Mouse (Mus musculus): ENCODE results near the gene Tmem25. TPM values are rescaled to one million over a fixed set of nuclear protein-coding genes. Genes with fewer than 3 reads are reported as not detected.

The Tmem25 gene
- polyA plus RNA-seq, 1 experiment from 2014 or later: 36.0 TPM

- under 1% methylated on average over 79 of the region's 82 CpGs for WGBS
- peak; percentile 90 for ATAC-seq (replicated peaks; ENCODE audit: low FRiP score, low read depth)
These were observed 31.7 kb downstream of the Tmem25 start, which contains the start of the genes Arcn1 and Ift46 for GRCm38 (mm10) chr9:44767101-44768028. TSS of gene Arcn1 (minus strand) at chr9:44767845. TSS of gene Ift46 (plus strand) at chr9:44767908.

GRCm38 (mm10) chr9:44760873-44761272, 38.2 kb downstream of the Tmem25 start:
- no peaks in the 10 kb centered on the region for H3K9me3 ChIP-seq (replicated peaks; ENCODE audit: low read length)
- no peak overlapping the region for H3K27ac ChIP-seq
- no peak overlapping the region for H3K4me3 ChIP-seq (replicated peaks; ENCODE audit: low read depth, low read length)
- no peaks in the 10 kb centered on the region for H3K27me3 ChIP-seq (ENCODE audit: insufficient read depth, low read length)
- WGBS: 32% methylated on average over 2 of the region's 2 CpGs
- DNase-seq (ENCODE audit: low spot score): no peak
- TF ChIP-seq CTCF (IDR thresholded peaks at IDR 0.05; ENCODE audit: low read depth): no peak
- no peak for ATAC-seq (replicated peaks; ENCODE audit: low FRiP score, low read depth)
- H3K4me2 ChIP-seq (ENCODE audit: low read length): no peak overlapping the region
- peaks cover 13% of the 10 kb centered on the region for H3K36me3 ChIP-seq (ENCODE audit: insufficient read depth, low read length)
- peaks cover 4% of the 10 kb centered on the region; the same call in 1 of the 2 replicates for H3K4me1 ChIP-seq (replicated peaks; ENCODE audit: insufficient read depth, low read length)
- no peak overlapping the region for H3K9ac ChIP-seq (ENCODE audit: low read depth, low read length)

More at GRCm38 (mm10) chr9:44767101-44768028, 31.7 kb downstream of the Tmem25 start, which contains the start of the genes Arcn1 and Ift46:
- Histone ChIP-seq H3K4me2 (ENCODE audit: low read length) (peak within 1 kb of the TSS; percentile 77), H3K36me3 (ENCODE audit: insufficient read depth, low read length) (no peaks in the 10 kb centered on the region), H3K9ac (ENCODE audit: low read depth, low read length) (peak within 1 kb of the TSS; percentile 99), H3K4me3 (replicated peaks; ENCODE audit: low read depth, low read length) (peak within 1 kb of the TSS; percentile 96), H3K9me3 (replicated peaks; ENCODE audit: low read length) (no peaks in the 10 kb centered on the region), H3K27me3 (ENCODE audit: insufficient read depth, low read length) (no peaks in the 10 kb centered on the region), H3K4me1 (replicated peaks; ENCODE audit: insufficient read depth, low read length) (peaks cover 4% of the 10 kb centered on the region), H3K27ac (peak within 1 kb of the TSS; percentile 99)
- TF ChIP-seq CTCF (IDR thresholded peaks at IDR 0.05; ENCODE audit: low read depth): 0 out of 2 replicates have a peak, but pooled peaks have one; percentile 16
- peak; percentile 93 for DNase-seq (ENCODE audit: low spot score)

- Histone ChIP-seq H3K36me3 (ENCODE audit: insufficient read depth, low read length) (peaks cover 61% of the 10 kb centered on the region), H3K9ac (ENCODE audit: low read depth, low read length) (no peak overlapping the region), H3K4me2 (ENCODE audit: low read length) (no peak overlapping the region), H3K27ac (no peak overlapping the region), H3K4me3 (replicated peaks; ENCODE audit: low read depth, low read length) (no peak overlapping the region), H3K27me3 (ENCODE audit: insufficient read depth, low read length) (no peaks in the 10 kb centered on the region), H3K9me3 (replicated peaks; ENCODE audit: low read length) (no peaks in the 10 kb centered on the region), H3K4me1 (replicated peaks; ENCODE audit: insufficient read depth, low read length) (no peaks in the 10 kb centered on the region)
- peak; percentile 51 for TF ChIP-seq CTCF (IDR thresholded peaks at IDR 0.05; ENCODE audit: low read depth)
- DNase-seq (ENCODE audit: low spot score): no peak
- no peak for ATAC-seq (replicated peaks; ENCODE audit: low FRiP score, low read depth)
- 94% methylated on average over 7 of the region's 7 CpGs for WGBS
These were observed 50.6 kb downstream of the Tmem25 start for GRCm38 (mm10) chr9:44748473-44748872.

DNA sequence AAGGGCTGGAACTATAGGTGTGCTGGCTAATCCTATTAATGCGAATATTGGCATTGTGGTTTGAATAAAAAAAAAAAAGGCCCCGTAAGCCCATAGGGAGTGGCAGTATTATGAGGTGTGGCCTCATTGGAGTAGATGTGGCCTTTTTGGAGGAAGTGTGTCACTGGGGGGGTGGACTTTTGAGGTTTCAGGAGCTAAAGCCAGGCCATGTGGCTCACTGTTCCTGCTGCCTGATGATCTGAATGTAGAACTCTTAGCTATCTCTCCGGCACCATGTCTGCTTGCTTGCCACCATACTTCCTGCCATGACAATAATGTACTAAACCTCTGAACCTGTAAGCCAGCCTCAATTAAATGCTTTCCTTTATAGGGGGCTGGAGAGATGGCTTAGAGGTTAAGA, 51.8 kb downstream of the Tmem25 start:
- Histone ChIP-seq H3K9ac (ENCODE audit: low read depth, low read length) (no peak overlapping the region), H3K9me3 (replicated peaks; ENCODE audit: low read length) (no peaks in the 10 kb centered on the region), H3K36me3 (ENCODE audit: insufficient read depth, low read length) (peaks cover 56% of the 10 kb centered on the region), H3K27ac (no peak overlapping the region), H3K4me3 (replicated peaks; ENCODE audit: low read depth, low read length) (no peak overlapping the region), H3K4me2 (ENCODE audit: low read length) (no peak overlapping the region), H3K27me3 (ENCODE audit: insufficient read depth, low read length) (no peaks in the 10 kb centered on the region), H3K4me1 (replicated peaks; ENCODE audit: insufficient read depth, low read length) (no peaks in the 10 kb centered on the region)
- WGBS: 94% methylated on average over 3 of the region's 3 CpGs
- no peak for ATAC-seq (replicated peaks; ENCODE audit: low FRiP score, low read depth)
- TF ChIP-seq CTCF (IDR thresholded peaks at IDR 0.05; ENCODE audit: low read depth): no peak
- DNase-seq (ENCODE audit: low spot score): no peak

GRCm38 (mm10) chr9:44746666-44747065, 52.4 kb downstream of the Tmem25 start:
- Histone ChIP-seq H3K4me2 (ENCODE audit: low read length) (no peak overlapping the region), H3K27me3 (ENCODE audit: insufficient read depth, low read length) (no peaks in the 10 kb centered on the region), H3K27ac (no peak overlapping the region), H3K4me1 (replicated peaks; ENCODE audit: insufficient read depth, low read length) (no peaks in the 10 kb centered on the region), H3K4me3 (replicated peaks; ENCODE audit: low read depth, low read length) (no peak overlapping the region), H3K9ac (ENCODE audit: low read depth, low read length) (no peak overlapping the region), H3K9me3 (replicated peaks; ENCODE audit: low read length) (no peaks in the 10 kb centered on the region), H3K36me3 (ENCODE audit: insufficient read depth, low read length) (peaks cover 51% of the 10 kb centered on the region)
- WGBS: 53% methylated on average over 3 of the region's 3 CpGs
- DNase-seq (ENCODE audit: low spot score) (peak; percentile 21), ATAC-seq (replicated peaks; ENCODE audit: low FRiP score, low read depth) (no peak)
- TF ChIP-seq CTCF (IDR thresholded peaks at IDR 0.05; ENCODE audit: low read depth): no peak

DNA sequence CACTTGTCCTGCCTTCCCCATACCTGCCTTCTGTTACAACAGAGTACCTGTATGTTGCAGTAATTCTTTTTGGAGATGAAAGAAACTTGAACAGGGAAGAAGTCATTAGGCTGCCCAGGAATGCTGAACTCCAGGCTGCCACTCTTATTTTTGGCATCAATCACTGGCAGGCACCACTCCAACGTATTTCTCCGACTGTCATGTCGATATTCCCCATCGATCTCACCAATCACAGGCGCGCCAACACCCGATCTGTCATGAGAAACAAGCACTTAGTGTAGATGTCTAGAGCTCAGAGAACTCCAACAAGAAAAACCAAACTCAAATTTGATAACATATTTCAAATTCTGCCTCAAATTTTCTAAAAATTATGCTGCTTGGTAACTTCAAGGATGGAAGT, 53.7 kb downstream of the Tmem25 start:
- no peaks in the 10 kb centered on the region for H3K4me1 ChIP-seq (replicated peaks; ENCODE audit: insufficient read depth, low read length)
- no peak overlapping the region for H3K27ac ChIP-seq
- 94% methylated on average over 7 of the region's 7 CpGs for WGBS
- H3K9me3 ChIP-seq (replicated peaks; ENCODE audit: low read length): no peaks in the 10 kb centered on the region
- no peak for TF ChIP-seq CTCF (IDR thresholded peaks at IDR 0.05; ENCODE audit: low read depth)
- ATAC-seq (replicated peaks; ENCODE audit: low FRiP score, low read depth) (no peak), DNase-seq (ENCODE audit: low spot score) (no peak)
- H3K4me3 ChIP-seq (replicated peaks; ENCODE audit: low read depth, low read length): no peak overlapping the region
- H3K9ac ChIP-seq (ENCODE audit: low read depth, low read length): no peak overlapping the region
- H3K36me3 ChIP-seq (ENCODE audit: insufficient read depth, low read length): peaks cover 44% of the 10 kb centered on the region
- no peaks in the 10 kb centered on the region for H3K27me3 ChIP-seq (ENCODE audit: insufficient read depth, low read length)
- no peak overlapping the region for H3K4me2 ChIP-seq (ENCODE audit: low read length)

Other genes with a start within 250 kb of the Tmem25 start
- gene Cxcr5, start 237.4 kb downstream of the Tmem25 start, polyA plus RNA-seq (2015; fragmentation: Nextera tagmentation; extraction: Ambion mirVana): 0.05 TPM in 1 of 2 replicates, not detected in the other
- gene Ddx6, start 194.4 kb downstream of the Tmem25 start, polyA plus RNA-seq (2015; fragmentation: Nextera tagmentation; extraction: Ambion mirVana): 13.8 and 14.9 TPM in 2 replicates
- gene Treh, start 126.1 kb downstream of the Tmem25 start, polyA plus RNA-seq (2015; fragmentation: Nextera tagmentation; extraction: Ambion mirVana): 1.5 and 2.2 TPM in 2 replicates
- gene Phldb1, start 64.1 kb downstream of the Tmem25 start, polyA plus RNA-seq (2015; fragmentation: Nextera tagmentation; extraction: Ambion mirVana): 24.2 and 24.4 TPM in 2 replicates
- gene Arcn1, start 31.5 kb downstream of the Tmem25 start, polyA plus RNA-seq (2015; fragmentation: Nextera tagmentation; extraction: Ambion mirVana): 135 and 149 TPM in 2 replicates
- 98.3 and 109 TPM in 2 replicates for gene Ift46, start 31.4 kb downstream of the Tmem25 start, polyA plus RNA-seq (2015; fragmentation: Nextera tagmentation; extraction: Ambion mirVana)
- 514 and 515 TPM in 2 replicates for gene Ttc36, start 3.8 kb upstream of the Tmem25 start, polyA plus RNA-seq (2015; fragmentation: Nextera tagmentation; extraction: Ambion mirVana)
- 6.6 and 9.5 TPM in 2 replicates for gene Kmt2a, start 82.0 kb upstream of the Tmem25 start, polyA plus RNA-seq (2015; fragmentation: Nextera tagmentation; extraction: Ambion mirVana)
- 1,237 and 1,429 TPM in 2 replicates for gene Atp5l, start 121.4 kb upstream of the Tmem25 start, polyA plus RNA-seq (2015; fragmentation: Nextera tagmentation; extraction: Ambion mirVana)
- gene Ube4a, start 166.3 kb upstream of the Tmem25 start, polyA plus RNA-seq (2015; fragmentation: Nextera tagmentation; extraction: Ambion mirVana): 18.6 and 22.1 TPM in 2 replicates
- gene Cd3g, start 181.1 kb upstream of the Tmem25 start, polyA plus RNA-seq (2015; fragmentation: Nextera tagmentation; extraction: Ambion mirVana): 0.26 TPM in 1 of 2 replicates, not detected in the other
- 0.08 and 0.37 TPM in 2 replicates for gene Cd3d, start 182.5 kb upstream of the Tmem25 start, polyA plus RNA-seq (2015; fragmentation: Nextera tagmentation; extraction: Ambion mirVana)
- 0.08 TPM in 1 of 2 replicates, not detected in the other for gene Cd3e, start 210.3 kb upstream of the Tmem25 start, polyA plus RNA-seq (2015; fragmentation: Nextera tagmentation; extraction: Ambion mirVana)
- gene Mpzl2, start 240.5 kb upstream of the Tmem25 start, polyA plus RNA-seq (2015; fragmentation: Nextera tagmentation; extraction: Ambion mirVana): 21.8 and 23.1 TPM in 2 replicates

Measured in kidney, postnatal 0 days (tissue).